Mouse (Mus musculus): ENCODE measurements at regions not wholly inside any gene's neighbourhood (a gene's known extent, or its start where the extent isn't known, plus 50 kb on each side); places are given as distances from the start of the nearest gene placed in this dataset.

DNA sequence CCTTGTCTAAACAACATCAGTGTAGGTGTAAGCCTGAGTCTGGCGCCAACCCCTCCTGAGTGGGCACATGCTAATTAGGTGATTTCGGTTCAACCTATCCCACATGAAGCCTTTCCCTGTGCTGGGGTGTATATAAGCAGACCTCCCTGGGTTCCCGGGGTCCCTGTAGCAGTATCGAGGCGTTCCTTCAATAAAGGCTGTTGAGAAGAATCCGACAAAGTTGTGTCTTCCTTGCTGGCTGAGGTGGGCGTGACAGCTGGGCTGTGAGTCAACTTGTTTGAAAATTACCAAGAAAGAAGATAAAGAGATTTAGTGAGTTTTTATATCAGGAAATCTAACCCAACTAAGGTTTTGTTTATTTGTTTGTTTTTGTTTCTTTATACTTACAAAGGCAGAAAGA, 567.1 kb downstream of the Brinp1 start:
- TF ChIP-seq MAX (IDR thresholded peaks at IDR 0.05; ENCODE audit: low read depth) (no peak), POLR2A (IDR thresholded peaks at IDR 0.05; ENCODE audit: insufficient read length, low read depth) (no peak), E2F4 (IDR thresholded peaks at IDR 0.05; ENCODE audit: insufficient read depth) (no peak), TCF12 (IDR thresholded peaks at IDR 0.05; ENCODE audit: insufficient read depth, poor library complexity, severe bottlenecking) (no peak), USF1 (IDR thresholded peaks at IDR 0.05; ENCODE audit: low read depth) (no peak), SRF (IDR thresholded peaks at IDR 0.05; ENCODE audit: control insufficient read depth, insufficient read length, low read depth) (no peak), POLR2AphosphoS2 (IDR thresholded peaks at IDR 0.05; ENCODE audit: insufficient read length, low read depth) (no peak), MYOG (IDR thresholded peaks at IDR 0.05; ENCODE audit: control insufficient read depth in 1 of 3, insufficient read depth in 1 of 3, insufficient read length in 2 of 3, low read depth in 2 of 3) (no peak), MYOD1 (IDR thresholded peaks at IDR 0.05; ENCODE audit: control insufficient read depth in 1 of 3, insufficient read length in 2 of 3, low read depth in 2 of 3) (no peak), TCF3 (IDR thresholded peaks at IDR 0.05; ENCODE audit: insufficient read length, low read depth) (no peak), REST (IDR thresholded peaks at IDR 0.05; ENCODE audit: insufficient read depth, insufficient read length) (no peak), CEBPB (IDR thresholded peaks at IDR 0.05; ENCODE audit: insufficient read depth, poor library complexity, severe bottlenecking) (no peak)
